Mouse (Mus musculus) lung, adult 2 months (tissue): ENCODE data around the gene Fcer2a. TPM values are rescaled to one million over a fixed set of nuclear protein-coding genes. Genes with fewer than 3 reads are reported as not detected.

Source experiments
- DNase-seq: peaks from one replicate; pipeline ENCODE4 v3.0.0; 2022
- H3K4me1 ChIP-seq: fragments of 200-500 bp; 2 replicates; pipeline ENCODE4 v1.6.1; 2011; ENCODE audit warnings: low read length; ENCODE audit not compliant: control insufficient read depth, insufficient read depth
- H3K4me3 ChIP-seq: fragments of 200-500 bp; replicated peaks from 2 replicates; pipeline ENCODE3; 2011; ENCODE audit warnings: low read depth, mild to moderate bottlenecking, control low read depth, low read length; ENCODE audit errors: extremely low read depth
- CTCF ChIP-seq: fragments of 200-500 bp; IDR thresholded peaks from 2 replicates; pipeline ENCODE4 v1.5.1; 2011; ENCODE audit warnings: mild to moderate bottlenecking, low read length, control low read depth; ENCODE audit not compliant: insufficient read depth
- POLR2A ChIP-seq: fragments of 200-500 bp; IDR thresholded peaks from 2 replicates; pipeline ENCODE4 v1.6.1; 2011; ENCODE audit warnings: low read depth, mild to moderate bottlenecking, control low read depth, low read length, borderline replicate concordance; ENCODE audit errors: extremely low read depth
- WGBS: fragments of 180-500 bp; shearing (Covaris S2); methylation state at CpG from one replicate; pipeline ENCODE4 v1.1.7; 2018; 5-methylcytosine and 5-hydroxymethylcytosine counted together
- polyA plus RNA-seq: library from polyadenylated mRNA; depleted of rRNA; stranded (reverse); fragments of >200 nt; gene quantifications from 2 replicates; pipeline ENCODE4 v1.2.3, GENCODE M21; 2012; rRNA removed

The Fcer2a gene
- 2.7 and 12.5 TPM in 2 replicates for polyA plus RNA-seq

DNA sequence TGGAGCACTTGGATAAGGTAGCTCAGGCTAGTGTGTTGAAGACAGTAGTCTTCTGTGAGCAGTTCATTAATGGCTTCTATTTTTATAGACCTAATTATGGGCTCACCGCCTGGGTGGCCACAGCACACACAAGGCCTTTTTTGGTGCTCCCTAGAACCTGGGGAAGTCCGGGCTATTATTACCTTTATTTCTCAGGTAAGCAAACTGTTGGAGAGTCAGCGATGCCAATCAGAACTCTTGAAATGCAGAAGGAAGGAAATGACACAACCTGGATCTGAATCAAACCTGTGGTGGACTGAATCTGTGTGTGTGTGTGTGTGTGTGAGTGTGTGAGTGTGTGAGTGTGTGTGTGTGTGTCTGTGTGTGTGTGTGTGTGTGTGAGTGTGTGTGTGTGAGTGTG, at the start of gene Fcer2a:
Gene Fcer2a (minus strand): TSS at position 55 of the 400 bp plus-strand sequence.
- DNase-seq: no peak
- peak within 1 kb of the TSS; percentile 10 for H3K4me3 ChIP-seq
- TF ChIP-seq POLR2A (no peak), CTCF (no peak)
- H3K4me1 ChIP-seq: no peaks in the 10 kb centered on the region; the same call in 1 of the 2 replicates
- WGBS: 66% methylated on average over 3 of the region's 3 CpGs

DNA sequence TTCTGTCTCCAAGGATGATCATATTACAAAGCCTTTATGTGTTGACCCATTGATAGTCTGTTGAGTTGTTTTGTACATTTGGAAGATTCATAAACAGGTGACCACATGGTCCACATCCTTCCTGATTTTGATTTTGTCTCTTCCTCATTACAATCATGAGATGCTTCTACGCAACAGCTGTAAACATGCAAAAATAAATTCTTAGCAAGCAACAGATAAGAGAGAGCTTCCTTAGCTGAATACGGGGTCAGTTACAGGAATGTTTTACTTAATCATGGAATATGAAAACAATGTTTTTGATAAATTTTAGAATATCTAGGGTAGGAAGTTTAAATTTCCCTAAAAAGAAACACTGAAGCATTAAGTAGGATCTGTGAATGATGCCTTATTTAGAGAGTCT, 43.0 kb upstream of the Fcer2a start:
- DNase-seq: no peak
- Histone ChIP-seq H3K4me3 (no peak overlapping the region), H3K4me1 (no peaks in the 10 kb centered on the region)
- 68% methylated on average over 2 of the region's 2 CpGs for WGBS
- no peak for TF ChIP-seq POLR2A
- no peak for TF ChIP-seq CTCF

DNA sequence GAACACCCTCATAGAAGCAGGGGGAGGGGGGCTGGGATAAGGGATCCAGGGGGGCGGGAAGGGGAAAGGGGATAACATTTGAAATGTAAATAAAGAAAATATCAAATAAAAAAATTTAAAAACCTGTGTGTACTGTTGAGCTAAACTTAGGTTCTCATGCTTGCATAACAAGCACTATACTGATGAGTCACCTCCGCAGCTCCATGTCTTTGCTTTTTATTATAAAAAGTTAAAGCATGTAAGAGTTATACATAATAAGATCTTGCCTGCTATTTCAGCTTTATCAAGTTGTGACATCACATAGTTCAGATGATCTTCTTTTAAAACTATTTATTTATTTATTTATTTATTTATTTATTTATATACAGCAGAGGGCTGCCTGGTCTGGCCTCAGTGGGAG, 41.6 kb upstream of the Fcer2a start:
- no peak for DNase-seq
- TF ChIP-seq CTCF (no peak), POLR2A (no peak)
- 81% methylated on average over 2 of the region's 2 CpGs for WGBS
- H3K4me1 ChIP-seq: no peaks in the 10 kb centered on the region
- no peak overlapping the region for H3K4me3 ChIP-seq

DNA sequence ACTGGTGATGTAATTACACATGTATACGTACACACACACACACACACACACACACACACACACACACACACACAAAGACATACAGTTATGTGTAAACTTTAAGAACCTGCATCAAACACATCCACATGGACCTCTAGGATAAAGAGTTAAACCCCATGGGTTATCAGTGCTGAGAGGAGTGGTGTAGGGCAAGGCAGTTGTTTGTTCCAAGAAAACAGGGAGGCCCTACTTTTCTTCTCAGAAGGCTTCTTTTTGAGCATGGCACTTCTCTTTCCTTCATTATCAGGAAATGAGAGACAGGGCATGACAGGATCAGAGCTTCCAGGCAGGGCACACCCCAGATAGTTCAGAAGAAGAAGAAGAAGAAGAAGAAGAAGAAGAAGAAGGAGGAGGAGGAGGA, 40.1 kb upstream of the Fcer2a start:
- TF ChIP-seq POLR2A: no peak
- no peak for TF ChIP-seq CTCF
- Histone ChIP-seq H3K4me1 (no peaks in the 10 kb centered on the region), H3K4me3 (no peak overlapping the region)
- DNase-seq: no peak
- WGBS: 43% methylated on average over 1 of the region's 1 CpGs

DNA sequence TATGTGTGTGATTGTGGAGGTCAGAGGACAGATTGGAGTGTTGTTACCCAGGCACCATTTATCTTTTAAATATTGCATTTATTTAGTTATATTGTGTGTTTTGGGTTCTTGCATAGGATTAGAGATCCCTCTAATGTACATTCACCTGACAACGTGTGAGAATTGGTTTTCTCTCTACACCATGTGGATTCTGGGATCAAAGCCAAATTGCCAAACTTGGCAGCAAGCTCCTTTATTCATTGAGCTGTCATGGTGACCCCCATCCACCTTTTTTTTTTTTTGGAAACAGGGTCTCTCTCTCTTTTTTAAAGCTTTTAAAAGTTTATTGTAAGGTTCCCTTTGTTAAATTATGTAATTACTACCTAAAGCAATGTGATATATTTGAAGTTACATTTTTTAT, 27.1 kb upstream of the Fcer2a start:
- no peak for DNase-seq
- 15% methylated on average over 1 of the region's 1 CpGs for WGBS
- no peaks in the 10 kb centered on the region for H3K4me1 ChIP-seq
- H3K4me3 ChIP-seq: no peak overlapping the region
- TF ChIP-seq CTCF (no peak), POLR2A (no peak)

DNA sequence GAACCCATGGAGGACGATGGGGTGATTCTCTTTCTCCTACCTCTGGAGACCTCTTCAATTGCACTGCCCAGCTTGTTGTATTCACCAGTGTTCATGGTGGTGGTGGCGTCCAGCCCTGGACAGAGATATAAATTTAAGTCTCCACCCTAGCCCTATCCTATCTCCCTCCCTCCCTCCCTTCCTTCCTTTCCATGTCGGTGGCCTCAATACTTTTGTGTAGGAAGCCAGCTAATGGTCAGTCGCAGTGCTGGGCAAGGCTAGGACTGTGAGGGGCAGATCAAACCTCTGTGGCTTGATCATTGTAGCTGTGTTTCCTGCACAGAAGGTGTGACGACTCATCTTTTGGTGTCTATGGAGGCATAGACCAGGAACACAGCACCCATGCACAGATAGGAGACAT, 26.6 kb upstream of the Fcer2a start, which contains the start of gene Clec4g:
Gene Clec4g (minus strand): TSS at position 101 of the 400 bp plus-strand sequence.
- 60% methylated on average over 5 of the region's 5 CpGs for WGBS
- no peaks in the 10 kb centered on the region for H3K4me1 ChIP-seq
- TF ChIP-seq POLR2A (no peak), CTCF (no peak)
- no peak for DNase-seq
- no peak within 1 kb of the TSS for H3K4me3 ChIP-seq

DNA sequence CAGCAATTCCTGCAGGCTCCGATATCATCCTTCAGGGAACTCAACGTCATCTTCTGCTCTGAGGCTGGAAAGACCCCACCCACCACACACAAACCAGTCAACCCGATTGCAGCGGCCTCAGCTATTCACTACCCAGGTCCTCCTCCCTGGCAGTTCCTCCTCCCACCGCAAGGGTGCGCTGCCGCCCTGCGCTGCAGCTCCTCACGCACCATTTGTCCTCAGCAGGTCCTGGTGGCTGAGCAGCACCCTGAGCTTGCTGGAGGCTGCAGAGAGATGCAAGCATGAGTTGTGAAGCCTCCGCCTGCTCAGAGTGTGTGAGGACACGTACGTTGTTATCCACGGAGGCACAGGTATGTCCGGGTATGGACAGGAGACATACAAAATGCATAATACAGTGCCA, 24.6 kb upstream of the Fcer2a start:
- DNase-seq: peak; percentile 63
- 16% methylated on average over 14 of the region's 14 CpGs for WGBS
- no peak for TF ChIP-seq POLR2A
- peak; percentile 93 for TF ChIP-seq CTCF
- no peaks in the 10 kb centered on the region for H3K4me1 ChIP-seq
- H3K4me3 ChIP-seq: no peak overlapping the region

DNA sequence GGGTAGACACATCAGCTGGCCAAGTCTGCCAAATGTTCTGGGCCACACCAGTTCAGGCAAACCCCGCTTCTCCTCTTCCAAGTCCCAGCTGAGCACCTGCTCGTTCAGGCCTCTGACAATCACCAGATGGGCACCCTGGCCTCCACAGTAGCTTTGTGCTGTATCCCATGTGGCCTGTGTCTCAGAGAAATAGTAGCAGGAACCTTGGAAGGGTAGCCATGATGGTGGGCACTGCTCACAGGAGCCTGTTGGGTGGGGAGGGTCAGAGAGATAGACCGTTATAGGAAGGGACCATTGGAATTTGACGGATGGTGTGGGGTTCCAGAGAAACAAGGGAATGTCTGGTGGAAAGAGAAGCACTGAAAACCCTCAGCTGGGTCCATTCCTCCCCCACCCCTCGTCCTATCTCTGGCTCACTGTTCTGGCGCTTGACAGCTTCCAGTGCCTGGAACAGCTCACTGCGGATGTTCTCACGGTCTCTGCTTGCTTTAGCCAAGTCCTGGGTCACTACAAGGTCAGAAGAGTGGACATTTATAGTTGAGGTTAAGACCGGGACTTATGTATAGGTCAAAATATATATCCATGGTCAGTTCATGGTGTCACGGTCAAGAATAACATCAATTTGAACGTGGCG, 23.5 kb upstream of the Fcer2a start:
- TF ChIP-seq POLR2A (no peak), CTCF (no peak)
- H3K4me3 ChIP-seq: no peak overlapping the region
- DNase-seq: no peak
- WGBS: 73% methylated on average over 12 of the region's 12 CpGs
- no peaks in the 10 kb centered on the region for H3K4me1 ChIP-seq

DNA sequence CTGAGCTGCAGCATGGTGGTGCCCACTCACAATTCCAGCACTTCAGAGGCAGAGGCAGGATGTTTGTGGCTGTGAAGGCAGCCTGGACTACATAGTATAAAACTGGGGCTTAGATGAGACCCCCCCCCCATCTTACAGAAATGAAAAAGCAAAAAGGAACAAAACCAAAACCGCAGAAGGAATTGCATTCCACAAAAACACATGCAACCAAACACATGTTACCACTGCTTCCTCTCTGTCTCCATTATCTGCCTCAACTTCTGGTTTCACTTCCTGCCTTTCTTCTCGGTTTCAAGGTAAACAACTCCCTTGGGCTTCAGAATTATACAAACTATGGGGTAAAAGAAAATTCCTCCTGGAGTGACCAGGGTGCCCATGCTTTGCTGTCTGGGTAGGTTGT, 17.7 kb upstream of the Fcer2a start:
- Histone ChIP-seq H3K4me1 (no peaks in the 10 kb centered on the region), H3K4me3 (no peak overlapping the region)
- no peak for DNase-seq
- TF ChIP-seq CTCF: no peak
- TF ChIP-seq POLR2A: no peak
- 26% methylated on average over 2 of the region's 2 CpGs for WGBS

DNA sequence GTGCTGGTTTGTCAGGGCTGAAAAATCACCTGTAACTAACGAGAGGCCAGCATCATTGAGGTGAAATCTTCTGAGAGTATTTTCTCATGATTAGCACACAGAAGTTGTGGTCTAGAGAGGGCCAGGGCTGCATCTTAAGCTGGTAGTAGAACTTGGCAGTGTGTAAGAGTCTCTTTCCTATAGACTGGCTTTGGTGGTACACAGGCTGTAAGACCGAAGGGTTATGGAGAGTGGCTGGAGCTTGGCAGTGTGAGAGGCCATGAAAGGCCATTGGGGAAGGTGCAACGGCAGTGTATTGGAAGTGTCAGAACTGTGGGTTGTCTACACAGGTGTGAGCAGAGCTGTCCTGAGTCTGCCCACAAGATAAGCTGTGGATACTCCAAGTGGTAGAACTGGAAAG, 16.3 kb upstream of the Fcer2a start:
- TF ChIP-seq POLR2A (no peak), CTCF (no peak)
- no peak for DNase-seq
- H3K4me1 ChIP-seq: no peaks in the 10 kb centered on the region
- 79% methylated on average over 3 of the region's 3 CpGs for WGBS
- H3K4me3 ChIP-seq: no peak overlapping the region
